Mouse (Mus musculus) A20 (cell line): Measurements from ENCODE around the gene Syvn1.
A peak's percentile ranks its signal among the peaks of the same experiment; 100 is the strongest.

ENCODE experiments used
- DNase-seq: peaks from one replicate; pipeline ENCODE4 v3.0.0-alpha.2; 2011; ENCODE audit warnings: low read depth, low spot score

Syvn1 gene

GRCm38 (mm10) chr19:6067724-6068415, 21.5 kb downstream of the Syvn1 start, which contains the start of gene Tm7sf2:
Gene Tm7sf2 (minus strand): TSS chr19:6068373.
- DNase-seq, result peak; percentile 96

DNA sequence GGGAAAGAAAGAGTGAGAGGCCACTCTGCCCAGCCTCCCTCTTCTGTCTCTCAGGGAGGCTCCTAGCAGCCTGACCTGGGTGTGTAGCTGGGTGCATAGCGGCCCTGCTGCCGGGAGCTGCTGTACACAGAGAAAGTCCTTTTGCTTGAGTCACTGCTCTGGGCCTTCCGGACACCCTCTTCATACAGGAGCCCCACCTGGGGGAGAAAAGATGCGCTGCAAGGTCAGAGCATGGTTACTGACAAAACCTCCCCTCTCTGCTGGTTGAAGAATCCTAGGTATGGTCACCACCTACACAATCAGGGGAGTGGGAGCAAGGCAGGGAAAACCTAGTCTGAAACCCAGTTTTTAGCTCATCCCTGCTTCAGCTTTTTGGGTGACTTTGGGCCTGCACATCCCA, 22.6 kb downstream of the Syvn1 start:
- no peak for DNase-seq

DNA sequence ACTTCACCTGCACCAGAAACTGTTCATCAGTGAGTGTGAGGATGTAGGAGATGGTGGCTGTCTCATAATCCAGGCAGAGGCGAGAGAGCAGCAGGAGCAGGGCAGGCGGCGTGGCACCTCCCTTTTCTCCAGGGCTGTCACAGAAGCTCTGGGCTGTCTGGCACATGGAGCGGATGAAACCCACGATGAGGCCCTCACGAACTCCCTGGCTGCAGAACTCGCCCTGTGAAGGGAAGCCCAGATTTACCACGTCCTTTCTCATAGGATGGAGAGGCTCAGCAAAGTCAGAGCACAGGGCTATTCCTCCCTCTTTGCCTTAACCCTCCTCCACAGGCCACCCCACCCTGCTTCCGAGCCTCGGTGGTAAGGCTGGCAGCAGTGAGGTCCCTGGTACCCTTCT, 23.5 kb downstream of the Syvn1 start:
- DNase-seq, result no peak

GRCm38 (mm10) chr19:6070571-6071250, 24.3 kb downstream of the Syvn1 start:
- DNase-seq, result no peak

DNA sequence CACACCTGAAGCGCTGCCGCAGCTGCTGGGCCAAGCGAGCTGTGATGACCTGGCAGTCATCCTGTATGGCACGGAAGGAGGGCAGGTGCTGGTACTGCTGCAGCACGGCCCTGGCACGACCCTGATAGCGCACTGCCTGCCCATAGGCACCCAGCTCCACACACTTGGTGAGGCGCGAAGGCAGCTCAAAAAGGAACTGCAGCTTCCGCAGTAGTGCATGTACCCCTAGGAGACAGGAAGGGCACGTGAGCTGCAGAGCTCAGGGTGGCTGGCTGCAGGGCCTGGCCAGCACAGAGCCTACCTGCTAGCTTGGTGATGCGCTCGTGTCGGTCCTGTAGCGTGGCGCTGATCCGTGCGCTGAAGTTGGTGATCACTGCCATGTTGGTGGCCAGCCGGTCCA, 24.9 kb downstream of the Syvn1 start:
- DNase-seq, result no peak

DNA sequence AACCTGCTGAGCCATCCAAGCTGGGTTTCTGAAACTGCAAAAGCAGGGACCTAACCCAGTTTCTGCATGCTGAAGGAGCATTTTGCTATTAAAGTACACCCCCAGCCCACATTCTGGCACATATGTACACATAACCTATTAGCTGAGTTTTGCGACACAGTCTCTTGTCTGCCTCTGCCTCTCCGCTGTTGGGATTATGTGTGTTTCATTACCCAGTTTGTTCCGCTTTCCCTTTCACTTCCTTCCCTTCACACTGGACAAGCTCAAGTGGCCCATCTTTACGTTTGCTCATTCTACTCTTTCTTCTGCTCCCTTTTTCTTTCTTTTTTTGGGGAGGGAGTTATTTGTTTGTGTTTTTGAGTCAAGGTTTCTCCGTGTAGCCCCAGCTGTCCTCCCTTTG, 27.5 kb downstream of the Syvn1 start:
- DNase-seq, result peak; percentile 85

- peak; percentile 97 for DNase-seq
Observed at GRCm38 (mm10) chr19:6076564-6077393, 30.4 kb downstream of the Syvn1 start, which contains the start of gene Vps51. Gene Vps51 (minus strand): TSS chr19:6077231.

GRCm38 (mm10) chr19:6079983-6080480, 33.7 kb downstream of the Syvn1 start, which contains the start of gene Tmem262:
Gene Tmem262 (plus strand): TSS chr19:6080033.
- DNase-seq, result no peak

DNA sequence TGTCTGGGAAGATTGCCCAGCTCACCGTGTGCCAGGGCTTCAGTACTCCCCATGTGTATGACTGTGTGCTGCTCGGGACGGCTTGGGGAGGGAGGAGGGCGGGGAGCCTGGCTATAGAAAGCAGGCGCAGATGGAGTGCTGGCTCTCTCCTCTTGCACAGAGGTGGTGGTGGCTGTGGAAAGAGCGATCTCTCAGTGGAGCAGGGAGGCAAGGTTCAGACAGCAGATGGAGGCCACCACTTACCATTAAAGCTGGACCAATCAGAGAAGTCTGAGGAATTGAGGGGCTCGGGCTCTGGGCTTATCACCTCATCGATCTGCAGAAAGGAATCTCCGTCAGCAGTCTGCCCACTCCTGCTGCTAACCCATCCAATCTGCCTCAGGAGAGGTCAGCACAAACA, 35.8 kb downstream of the Syvn1 start, which contains the start of gene Gm28374:
Gene Gm28374 (minus strand): TSS at position 101 of the 400 bp plus-strand sequence.
- DNase-seq, result no peak

GRCm38 (mm10) chr19:6084478-6085248, 38.3 kb downstream of the Syvn1 start, which contains the start of the genes Zfpl1 and Cdca5:
Gene Zfpl1 (minus strand): TSS chr19:6084956.
Gene Cdca5 (plus strand): TSS chr19:6084983.
- peak; percentile 98 for DNase-seq

DNA sequence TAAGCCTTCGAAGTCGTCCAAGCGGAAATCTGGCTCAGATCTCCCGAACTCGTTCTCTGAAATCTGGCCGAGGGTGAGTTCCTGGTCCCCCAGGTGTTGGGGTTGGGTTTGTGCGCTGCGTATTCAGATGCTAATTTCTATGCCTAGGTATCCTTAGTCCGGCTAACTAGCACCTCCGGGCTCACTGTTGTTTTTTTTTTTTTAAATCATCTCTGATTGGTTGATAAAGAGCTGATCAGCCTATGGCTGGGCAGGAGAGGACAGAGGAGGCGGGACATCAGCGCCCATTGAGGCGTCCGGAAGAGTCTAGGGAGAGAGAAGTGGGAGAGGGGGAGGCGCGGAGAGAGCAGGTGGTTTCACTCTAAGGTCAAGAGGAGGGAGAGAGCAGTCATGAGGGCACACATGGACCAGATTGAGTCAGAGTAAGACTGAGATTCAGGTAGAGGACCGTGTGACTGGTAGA, 39.1 kb downstream of the Syvn1 start:
- peak; percentile 94 for DNase-seq

DNA sequence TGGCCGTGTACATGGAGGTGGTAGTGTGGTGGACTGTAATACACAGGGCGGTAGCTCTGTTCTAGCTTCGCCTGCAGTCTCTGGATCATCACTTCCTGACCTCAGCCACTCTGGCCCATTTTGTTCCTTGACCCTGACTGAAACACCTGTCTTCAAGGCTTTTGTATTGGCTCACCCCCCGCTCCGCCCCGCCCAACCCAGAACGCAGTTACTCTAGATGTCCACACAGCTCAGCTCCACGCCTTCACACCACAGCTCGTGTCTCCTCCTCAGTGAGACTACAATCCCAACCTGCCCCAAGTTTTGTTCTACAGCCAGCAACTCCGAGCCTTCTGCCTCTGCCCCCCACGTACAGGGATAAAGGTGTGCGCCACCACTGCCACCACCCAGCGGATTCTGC, 42.5 kb downstream of the Syvn1 start:
- no peak for DNase-seq

GRCm38 (mm10) chr19:6094119-6094518, 47.7 kb downstream of the Syvn1 start, which contains the start of gene AC131692.1:
Gene AC131692.1 (plus strand): TSS chr19:6094419.
- no peak for DNase-seq

DNA sequence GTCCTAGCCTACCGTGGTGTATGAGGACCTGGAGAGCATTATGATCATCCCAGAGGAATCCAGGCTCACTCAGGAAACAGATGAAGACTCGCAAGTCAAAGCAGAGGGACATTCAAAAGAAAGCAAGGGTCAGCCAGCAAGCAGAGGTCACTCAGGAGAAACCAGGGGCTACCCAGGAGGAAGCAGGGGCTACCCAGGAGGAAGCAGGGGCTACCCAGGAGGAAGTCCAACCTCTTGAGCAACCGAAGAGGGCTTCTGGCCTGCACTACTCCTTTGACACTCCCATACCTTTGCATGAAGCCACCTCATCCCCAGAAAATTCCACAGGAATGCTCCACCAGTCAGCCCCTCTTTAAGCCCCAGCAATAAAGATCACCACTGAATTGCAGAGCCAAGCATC, 51.5 kb downstream of the Syvn1 start:
- no peak for DNase-seq

DNA sequence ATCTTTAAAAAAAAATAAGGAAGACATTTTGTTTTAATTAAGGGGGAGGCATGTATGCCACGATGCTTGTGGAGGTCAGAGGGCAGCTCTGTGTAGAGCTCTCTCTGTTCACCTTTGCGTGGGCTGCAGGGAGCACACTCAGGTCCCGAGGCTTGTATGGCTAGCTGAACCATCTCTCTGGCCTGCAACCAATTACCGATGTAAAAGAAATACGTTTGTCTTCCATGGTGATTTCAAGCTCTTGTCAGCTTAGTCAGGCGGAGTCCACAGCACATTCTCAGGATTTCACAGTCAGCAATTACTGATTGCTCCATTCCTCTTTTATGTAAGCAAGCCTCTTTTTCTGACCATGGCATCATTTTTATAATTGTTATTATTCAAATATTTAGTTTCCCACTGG, 54.8 kb downstream of the Syvn1 start:
- no peak for DNase-seq

DNA sequence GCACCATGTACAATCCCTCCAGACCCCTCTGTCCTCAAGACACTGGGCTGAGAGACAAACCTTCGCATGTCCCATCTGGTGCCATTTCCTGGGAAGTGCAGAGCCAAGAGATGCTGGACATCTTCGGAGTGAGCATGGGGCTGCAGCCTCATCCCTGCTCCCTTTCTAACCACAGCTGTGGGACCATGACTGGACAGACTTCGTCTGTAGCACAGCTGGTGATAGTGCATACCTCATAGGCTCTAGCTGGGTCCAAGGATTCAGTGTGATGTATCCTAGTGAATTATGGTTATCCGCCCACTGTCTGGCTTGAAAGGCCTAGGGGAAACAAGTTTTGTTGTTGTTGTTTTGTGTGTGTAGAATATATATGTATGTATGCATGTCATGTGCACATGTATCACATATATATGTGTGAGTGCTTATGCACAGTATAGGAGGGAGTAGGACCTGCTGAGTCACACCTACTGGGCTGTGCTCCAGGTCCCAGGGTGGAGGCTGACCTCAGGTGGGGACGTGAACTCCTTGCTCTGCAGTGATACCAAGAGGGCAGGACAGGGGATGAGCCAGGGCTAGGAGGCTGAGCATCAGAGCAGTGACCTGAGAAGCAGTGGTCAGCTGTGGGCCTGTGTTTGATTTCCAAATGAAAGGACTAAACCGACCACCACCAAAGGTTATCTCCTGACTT, 55.9 kb downstream of the Syvn1 start:
- no peak for DNase-seq
